Comparison of ENCODE assay signal across 18 mouse cellular contexts in the genomic region with DNA sequence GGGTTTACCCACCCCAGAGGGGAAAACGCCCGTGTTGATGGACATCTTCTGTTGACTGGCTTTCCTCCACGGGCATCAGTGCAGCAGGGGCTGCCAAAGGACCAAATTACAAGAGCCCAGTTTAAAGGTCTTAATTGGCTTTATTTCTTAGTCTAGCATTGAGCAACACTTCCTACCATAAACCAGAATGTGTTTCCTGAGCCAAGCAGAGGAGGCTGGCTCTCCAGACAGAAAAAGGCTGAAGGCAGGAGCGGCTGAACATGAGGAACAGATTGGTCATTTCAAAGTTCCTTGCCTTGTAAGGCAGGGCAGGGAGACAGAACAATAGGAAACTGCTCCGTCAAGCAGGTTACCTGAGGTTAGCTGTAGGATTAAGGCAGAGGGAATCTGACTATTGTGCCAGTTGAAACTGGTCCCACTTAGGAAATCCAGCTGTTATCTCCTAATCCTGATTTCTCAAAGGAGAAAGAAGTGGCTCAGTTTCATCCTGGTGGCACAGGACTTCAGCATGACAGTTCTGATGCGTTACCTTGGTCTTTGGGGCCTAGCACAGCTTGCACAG.
DNase-seq lines count a peak whose midpoint lies in the region; ATAC-seq lines count a peak whose summit lies in the region.
"Had no signal": no experiment of that assay in that cellular context is flagged by ENCODE, and none has a peak within 500 bp of the region (broad histone marks: within the 10 kb centered on the region; RNA-seq: fewer than 3 reads in every experiment).

No protein-coding gene starts in this region.

- ATAC-seq in lung, embryonic 15.5 days (ENCODE audit: borderline replicate concordance, extremely low read depth, low FRiP score, low TSS enrichment): peak; percentile 23; the same call in 1 of the 2 replicates
- ATAC-seq: intestine, embryonic 16.5 days; midbrain, embryonic 16.5 days had no signal

- H3K9ac ChIP-seq in lung, embryonic 15.5 days: no peak overlapping the region
- H3K9ac ChIP-seq: embryonic facial prominence, embryonic 13.5 days; hindbrain, embryonic 12.5 days had no signal

- H3K4me3 ChIP-seq in lung, embryonic 15.5 days: no peak overlapping the region
- H3K4me3 ChIP-seq: embryonic facial prominence, embryonic 13.5 days; forebrain, embryonic 10.5 days; hindbrain, embryonic 12.5 days had no signal

- H3K27me3 ChIP-seq in lung, embryonic 15.5 days: no peaks in the 10 kb centered on the region
- H3K27me3 ChIP-seq: CH12.LX; hindbrain, embryonic 12.5 days had no signal

- no peaks in the 10 kb centered on the region for H3K9me3 ChIP-seq in lung, embryonic 15.5 days
- H3K9me3 ChIP-seq: embryonic facial prominence, embryonic 13.5 days; forebrain, embryonic 10.5 days; hindbrain, embryonic 12.5 days had no signal

- H3K36me3 ChIP-seq in lung, embryonic 15.5 days: no peaks in the 10 kb centered on the region
- H3K36me3 ChIP-seq: embryonic facial prominence, embryonic 13.5 days; forebrain, embryonic 10.5 days; hindbrain, embryonic 12.5 days had no signal

- WGBS in lung, embryonic 15.5 days: 64% methylated on average over 6 of the region's 6 CpGs

- H3K4me1 ChIP-seq in lung, embryonic 15.5 days: no peaks in the 10 kb centered on the region
- H3K4me1 ChIP-seq: embryonic facial prominence, embryonic 13.5 days had no signal

- peak; percentile 44 for DNase-seq in urinary bladder, postnatal 14 days (ENCODE audit: low spot score)
- DNase-seq in urinary bladder, postnatal 10 days (ENCODE audit: low spot score): no peak
- DNase-seq in heart, adult 9 months (ENCODE audit: low spot score in 2 of 2): peak; percentile 59
- no peak for DNase-seq in adrenal gland, postnatal 36 days
- DNase-seq in retina, embryonic 14.5 days (ENCODE audit: low spot score): no peak
- no peak for DNase-seq in cerebellum, adult 11 months
- DNase-seq: kidney, postnatal 36 days; right cerebral cortex, postnatal 25 days; thymus, postnatal 4 days had no signal

- H3K4me2 ChIP-seq in lung, embryonic 15.5 days: no peak overlapping the region
- H3K4me2 ChIP-seq: embryonic facial prominence, embryonic 13.5 days; hindbrain, embryonic 12.5 days; liver, embryonic 11.5 days had no signal

- no peak overlapping the region for H3K27ac ChIP-seq in lung, embryonic 15.5 days
- H3K27ac ChIP-seq: embryonic facial prominence, embryonic 13.5 days; forebrain, embryonic 10.5 days; hindbrain, embryonic 12.5 days; macrophage had no signal

Comparison
In these comparisons a context has a peak if more than half of its experiments do, and no peak if none do; other contexts are left out.
1. DNase-seq: peak in urinary bladder, postnatal 14 days (single experiment) and heart, adult 9 months (2 of 2); none in urinary bladder, postnatal 10 days (single experiment), adrenal gland, postnatal 36 days (0 of 2), retina, embryonic 14.5 days (single experiment) and cerebellum, adult 11 months (single experiment).